8 mouse cellular contexts compared by ENCODE assay signal in genomic region chr2:103439710-103440109, GRCm38 (mm10). TPM values are rescaled to one million over a fixed set of nuclear protein-coding genes. Genes with fewer than 3 reads are reported as not detected.
DNase-seq lines count a peak whose midpoint lies in the region; ATAC-seq and TF ChIP-seq lines count a peak whose summit lies in the region.

No protein-coding gene starts in this region.

- peak overlapping the region; percentile 49 for H3K4me2 ChIP-seq in hindbrain, embryonic 15.5 days

- ATAC-seq in Patski, result peak; percentile 60
- ATAC-seq in hindbrain, embryonic 15.5 days (ENCODE audit: low FRiP score, low read depth), result peak; percentile 70; the same call in 1 of the 2 replicates

- no peak overlapping the region for H3K27ac ChIP-seq in hindbrain, embryonic 15.5 days (replicated peaks)

- POLR2A ChIA-PET in Patski (lab: Charles Lee), result interaction anchor here (0.7 kb wide), 1 partner anchor 13 kb away, joined by 3 read pairs; no protein-coding TSS in a partner anchor

- H3K4me1 ChIP-seq in hindbrain, embryonic 15.5 days (replicated peaks), result no peaks in the 10 kb centered on the region

- TF ChIP-seq CTCF in Patski (IDR thresholded peaks at IDR 0.05), result peak; percentile 88

- WGBS in hindbrain, embryonic 15.5 days, result 4% methylated on average over 12 of the region's 12 CpGs

- H3K27me3 ChIP-seq in Patski, result no peaks in the 10 kb centered on the region
- no peaks in the 10 kb centered on the region for H3K27me3 ChIP-seq in hindbrain, embryonic 15.5 days

- no peaks in the 10 kb centered on the region for H3K9me3 ChIP-seq in hindbrain, embryonic 15.5 days

- no peak for DNase-seq in Patski (ENCODE audit: low read depth, low spot score)
- DNase-seq in cerebellum, postnatal 10 days, result peak; percentile 90 to 92
- peak; percentile 61 to 80 for DNase-seq in frontal cortex, postnatal 14 days (ENCODE audit: low spot score in 2 of 2)
- DNase-seq in left cerebral cortex, adult 11 months (ENCODE audit: low spot score), result peak; percentile 59
- DNase-seq in lung, postnatal 4 days, result peak; percentile 82 to 85
- peak; percentile 87 to 90 for DNase-seq in right cerebral cortex, postnatal 10 days (ENCODE audit: low spot score in 2 of 2)
- DNase-seq in urinary bladder, postnatal 25 days (ENCODE audit: low spot score), result peak; percentile 70

- no peaks in the 10 kb centered on the region for H3K36me3 ChIP-seq in hindbrain, embryonic 15.5 days

- peak overlapping the region; percentile 23 for H3K4me3 ChIP-seq in hindbrain, embryonic 15.5 days

- in situ Hi-C loops in Patski (cut with MboI; ENCODE audit: low pct_unique_long_range_greater_than_20kb), result no loop called here

- CTCF ChIA-PET in Patski (lab: Charles Lee), result interaction anchor here (0.8 to 3.7 kb wide), 13 partner anchors 10 to 221 kb away, joined by 3 to 17 read pairs (median 3); partner anchors contain the start of gene Elf5

- H3K9ac ChIP-seq in hindbrain, embryonic 15.5 days, result no peak overlapping the region

RNA-seq across cellular contexts. Expression of gene Elf5, which starts 28.2 kb away (rescaled TPM):
- polyA plus RNA-seq in Patski (2021), result not detected
- polyA plus RNA-seq in hindbrain, embryonic 15.5 days (2015; fragmentation: Nextera tagmentation; extraction: Ambion mirVana), result 0.05 TPM in 1 of 2 replicates, not detected in the other

RNA-seq across cellular contexts. Expression of gene Cat, which starts 45.2 kb away (rescaled TPM):
- 64.3 TPM for polyA plus RNA-seq in Patski (2021)
- polyA plus RNA-seq in hindbrain, embryonic 15.5 days (2015; fragmentation: Nextera tagmentation; extraction: Ambion mirVana), result 83.5 and 96.8 TPM in 2 replicates
